Mouse (Mus musculus): ENCODE measurements at regions not wholly inside any gene's neighbourhood (a gene's known extent, or its start where the extent isn't known, plus 50 kb on each side); places are given as distances from the start of the nearest gene placed in this dataset.
A peak's percentile ranks its signal among the peaks of the same experiment; 100 is the strongest.

- DNase-seq: peak; percentile 5
Measured at GRCm38 (mm10) chrX:21828975-21829374, 84.1 kb upstream of the Gm28269 start.

GRCm38 (mm10) chrX:21809212-21809611 is 64.3 kb upstream of the Gm28269 start:
- DNase-seq: no peak

GRCm38 (mm10) chrX:21801834-21802233 is 56.9 kb upstream of the Gm28269 start:
- DNase-seq: no peak

Measured in kidney, postnatal 14 days (tissue).